Mouse (Mus musculus) CH12.LX (cell line): ENCODE data around the gene Ccn6. TPM values are rescaled to one million over a fixed set of nuclear protein-coding genes. Genes with fewer than 3 reads are reported as not detected.
A peak's percentile ranks its signal among the peaks of the same experiment; 100 is the strongest.

Experiments used
- DNase-seq: peaks from one replicate; pipeline ENCODE4 v3.0.0-alpha.2; 2013; ENCODE audit errors: extremely low read depth
- H3K27ac ChIP-seq: 2 replicates; pipeline ENCODE4 v1.5.1; 2012; ENCODE audit warnings: low read depth, mild to moderate bottlenecking, control low read depth, moderate library complexity; ENCODE audit not compliant: insufficient read depth
- H3K27me3 ChIP-seq: replicated peaks from 2 replicates; pipeline ENCODE3; 2012; ENCODE audit warnings: inconsistent platforms
- H3K36me3 ChIP-seq, 2 experiments: replicated peaks in 1 of 2; 2 replicates each; pipeline versions ENCODE3 to v1.6.1; 2012; ENCODE audit warnings: inconsistent platforms in 1 of 2, low read length in 1 of 2, mild to moderate bottlenecking in 1 of 2, mixed read lengths in 1 of 2, moderate library complexity in 1 of 2; ENCODE audit not compliant: control insufficient read depth in 1 of 2, insufficient read depth in 1 of 2
- H3K4me1 ChIP-seq, 2 experiments: 2 replicates each; pipeline ENCODE4 v1.6.1; 2012; ENCODE audit warnings: inconsistent platforms in 1 of 2, moderate library complexity in 1 of 2; ENCODE audit not compliant: insufficient read depth in 2 of 2, control insufficient read depth in 1 of 2
- H3K4me2 ChIP-seq: 2 replicates; pipeline ENCODE4 v1.6.1; 2012; ENCODE audit warnings: low read depth, mild to moderate bottlenecking, control low read depth; ENCODE audit not compliant: poor library complexity, insufficient read depth, severe bottlenecking
- H3K4me3 ChIP-seq, 3 experiments: fragments of 150-350 bp in 1 of 3; sonication (generic) in 1 of 3; replicated peaks in 1 of 3; 2 replicates each; pipeline versions ENCODE3 to v1.5.1; 2011 to 2012; ENCODE audit warnings: low read depth in 2 of 3, low read length in 2 of 3, mild to moderate bottlenecking in 2 of 3, moderate library complexity in 2 of 3, control low read depth in 1 of 3, improper control_type of control experiment in 1 of 3, inconsistent platforms in 1 of 3, mixed read lengths in 1 of 3; ENCODE audit not compliant: poor library complexity in 1 of 3
- H3K79me2 ChIP-seq: replicated peaks from 2 replicates; pipeline ENCODE4 v1.6.1; 2012; ENCODE audit warnings: mild to moderate bottlenecking, moderate library complexity; ENCODE audit not compliant: control insufficient read depth, poor library complexity, insufficient read depth, severe bottlenecking; ENCODE audit errors: extremely low read depth
- H3K9ac ChIP-seq: 2 replicates; pipeline ENCODE4 v1.6.1; 2012; ENCODE audit warnings: low read depth, mild to moderate bottlenecking, control low read depth, moderate library complexity; ENCODE audit not compliant: insufficient read depth
- H3K9me3 ChIP-seq: replicated peaks from 2 replicates; pipeline ENCODE3; 2012; ENCODE audit warnings: low read length, inconsistent platforms, mixed read lengths
- KAT2A ChIP-seq: IDR thresholded peaks from 2 replicates; pipeline ENCODE4 v1.6.1; 2012; ENCODE audit warnings: low read length, improper control_type of control experiment, inconsistent platforms; ENCODE audit not compliant: insufficient replicate concordance
- RAD21 ChIP-seq: IDR thresholded peaks from 2 replicates; pipeline ENCODE4 v1.6.1; 2011; ENCODE audit warnings: low read depth, mild to moderate bottlenecking, low read length, improper control_type of control experiment, moderate library complexity
- dilution Hi-C: fragments of 300-500 bp; cut with MboI; formaldehyde crosslinking; loops from 2 replicates; pipeline ENCODE4 v1.14.3; 2020; ENCODE audit warnings: low sequenced_read_pairs; ENCODE audit not compliant: extremely low pct_unique_long_range_greater_than_20kb, extremely low pct_ligation_motif_present
- in situ Hi-C: fragments of 300-500 bp; cut with MboI; formaldehyde crosslinking; loops from 3 replicates; pipeline ENCODE4 v1.14.3; 2019; ENCODE audit warnings: low sequenced_read_pairs, low pct_ligation_motif_present, low pct_unique_long_range_greater_than_20kb, mixed read lengths
- polyA plus RNA-seq: library from polyadenylated mRNA; unstranded; fragments of >175 nt; gene quantifications from 2 replicates; pipeline ENCODE4 v1.2.1, GENCODE M21; 2012; ENCODE audit warnings: low read depth; ENCODE audit not compliant: insufficient read length
- total RNA-seq, 2 experiments: library from RNA; depleted of rRNA; stranded (reverse); fragments of 300-350 nt in 1 of 2; fragments of >200 nt in 1 of 2; gene quantifications; 2 replicates each; pipeline ENCODE4 v1.2.3; 2012 to 2014

Gene Ccn6
- total and polyA plus RNA-seq, 3 experiments = 0.33 TPM; not detected in 2

- H3K9ac ChIP-seq = no peak overlapping the region
- H3K27ac ChIP-seq = no peak overlapping the region
- no peak overlapping the region for H3K4me3 ChIP-seq
- no peak overlapping the region for H3K4me2 ChIP-seq
- dilution Hi-C loops (no loop called here), in situ Hi-C loops (no loop called here)
- DNase-seq = no peak
- H3K4me1 ChIP-seq = peaks cover 0 to 14% of the 10 kb centered on the region in 2 experiments; a peak in 2 of 4 replicates
- H3K9me3 ChIP-seq = no peaks in the 10 kb centered on the region
- no peaks in the 10 kb centered on the region for H3K79me2 ChIP-seq
- no peaks in the 10 kb centered on the region for H3K36me3 ChIP-seq
- H3K27me3 ChIP-seq = no peaks in the 10 kb centered on the region
- TF ChIP-seq RAD21 = peak; percentile 19
- TF ChIP-seq KAT2A = no peak
Measured at GRCm38 (mm10) chr10:39104803-39105449, 58.7 kb downstream of the Ccn6 start.

Other genes with a start within 250 kb of the Ccn6 start
- 0.04 and 0.08 TPM in 2 replicates for gene Lama4, start 198.3 kb downstream of the Ccn6 start, total RNA-seq (2012; rRNA removed)
- gene Lama4, start 198.3 kb downstream of the Ccn6 start, total RNA-seq (2014; rRNA removed) = 0.18 and 0.19 TPM in 2 replicates
- gene Lama4, start 198.3 kb downstream of the Ccn6 start, polyA plus RNA-seq = 0.37 and 0.50 TPM in 2 replicates
- gene Fam229b, start 29.9 kb downstream of the Ccn6 start, total RNA-seq (2012; rRNA removed) = 8.2 and 11.2 TPM in 2 replicates
- 17.3 and 18.3 TPM in 2 replicates for gene Fam229b, start 29.9 kb downstream of the Ccn6 start, total RNA-seq (2014; rRNA removed)
- 6.2 and 6.9 TPM in 2 replicates for gene Fam229b, start 29.9 kb downstream of the Ccn6 start, polyA plus RNA-seq
- 8.4 and 11.7 TPM in 2 replicates for gene Tube1, start 29.8 kb downstream of the Ccn6 start, total RNA-seq (2012; rRNA removed)
- gene Tube1, start 29.8 kb downstream of the Ccn6 start, total RNA-seq (2014; rRNA removed) = 16.1 and 16.7 TPM in 2 replicates
- gene Tube1, start 29.8 kb downstream of the Ccn6 start, polyA plus RNA-seq = 13.3 and 14.6 TPM in 2 replicates
- gene Fyn, start 205.1 kb upstream of the Ccn6 start, total RNA-seq (2012; rRNA removed) = 9.5 and 14.9 TPM in 2 replicates
- 17.4 and 19.9 TPM in 2 replicates for gene Fyn, start 205.1 kb upstream of the Ccn6 start, total RNA-seq (2014; rRNA removed)
- gene Fyn, start 205.1 kb upstream of the Ccn6 start, polyA plus RNA-seq = 42.4 and 43.9 TPM in 2 replicates